13 mouse cellular contexts compared by ENCODE assay signal in genomic region chr16:50779030-50779784, GRCm38 (mm10).
DNase-seq lines count a peak whose midpoint lies in the region; ATAC-seq lines count a peak whose summit lies in the region.
"Had no signal": no experiment of that assay in that cellular context is flagged by ENCODE, and none has a peak within 500 bp of the region (broad histone marks: within the 10 kb centered on the region; RNA-seq: fewer than 3 reads in every experiment).

No protein-coding gene starts in this region.

- H3K4me3 ChIP-seq in forebrain, embryonic 12.5 days (replicated peaks), result no peak overlapping the region
- H3K4me3 ChIP-seq in forebrain, embryonic 15.5 days, result no peak overlapping the region
- no peak overlapping the region for H3K4me3 ChIP-seq in kidney, embryonic 16.5 days (ENCODE audit: low read length)
- H3K4me3 ChIP-seq in midbrain, embryonic 12.5 days, result no peak overlapping the region
- H3K4me3 ChIP-seq: liver, embryonic 15.5 days had no signal

- H3K27me3 ChIP-seq in forebrain, embryonic 12.5 days, result no peaks in the 10 kb centered on the region
- no peaks in the 10 kb centered on the region for H3K27me3 ChIP-seq in forebrain, embryonic 15.5 days
- no peaks in the 10 kb centered on the region for H3K27me3 ChIP-seq in kidney, embryonic 16.5 days (ENCODE audit: insufficient read depth, low read length)
- H3K27me3 ChIP-seq in midbrain, embryonic 12.5 days, result no peaks in the 10 kb centered on the region
- H3K27me3 ChIP-seq: liver, embryonic 15.5 days had no signal

- no peaks in the 10 kb centered on the region for H3K36me3 ChIP-seq in forebrain, embryonic 12.5 days (replicated peaks)
- no peaks in the 10 kb centered on the region for H3K36me3 ChIP-seq in forebrain, embryonic 15.5 days
- no peaks in the 10 kb centered on the region for H3K36me3 ChIP-seq in kidney, embryonic 16.5 days (ENCODE audit: insufficient read depth, low read length)
- no peaks in the 10 kb centered on the region for H3K36me3 ChIP-seq in midbrain, embryonic 12.5 days
- H3K36me3 ChIP-seq: liver, embryonic 15.5 days had no signal

- H3K4me2 ChIP-seq in forebrain, embryonic 12.5 days, result no peak overlapping the region
- H3K4me2 ChIP-seq in forebrain, embryonic 15.5 days (replicated peaks), result no peak overlapping the region
- H3K4me2 ChIP-seq in kidney, embryonic 16.5 days (replicated peaks; ENCODE audit: low read depth, low read length), result 0 out of 2 replicates have a peak overlapping the region, but pooled peaks have one; percentile 20
- H3K4me2 ChIP-seq in midbrain, embryonic 12.5 days (replicated peaks), result no peak overlapping the region
- H3K4me2 ChIP-seq: liver, embryonic 15.5 days had no signal

- no peaks in the 10 kb centered on the region for H3K9me3 ChIP-seq in forebrain, embryonic 12.5 days
- H3K9me3 ChIP-seq in forebrain, embryonic 15.5 days, result no peaks in the 10 kb centered on the region
- H3K9me3 ChIP-seq in kidney, embryonic 16.5 days (ENCODE audit: low read length), result no peaks in the 10 kb centered on the region
- no peaks in the 10 kb centered on the region for H3K9me3 ChIP-seq in midbrain, embryonic 12.5 days
- H3K9me3 ChIP-seq: liver, embryonic 15.5 days had no signal

- no peak overlapping the region for H3K27ac ChIP-seq in forebrain, embryonic 12.5 days
- no peak overlapping the region for H3K27ac ChIP-seq in forebrain, embryonic 15.5 days (replicated peaks)
- H3K27ac ChIP-seq in kidney, embryonic 16.5 days (ENCODE audit: low read length), result peak overlapping the region; percentile 0; the same call in 1 of the 2 replicates
- H3K27ac ChIP-seq in midbrain, embryonic 12.5 days (replicated peaks), result no peak overlapping the region
- H3K27ac ChIP-seq: liver, embryonic 15.5 days had no signal

- WGBS in forebrain, embryonic 12.5 days, result 40% methylated on average over 6 of the region's 6 CpGs
- WGBS in forebrain, embryonic 15.5 days, result 29% methylated on average over 6 of the region's 6 CpGs
- WGBS in kidney, embryonic 16.5 days, result 12% methylated on average over 6 of the region's 6 CpGs
- WGBS in midbrain, embryonic 12.5 days, result 33% methylated on average over 6 of the region's 6 CpGs

- H3K9ac ChIP-seq in forebrain, embryonic 12.5 days, result no peak overlapping the region
- no peak overlapping the region for H3K9ac ChIP-seq in forebrain, embryonic 15.5 days (replicated peaks)
- no peak overlapping the region for H3K9ac ChIP-seq in kidney, embryonic 16.5 days (replicated peaks; ENCODE audit: low read length)
- no peak overlapping the region for H3K9ac ChIP-seq in midbrain, embryonic 12.5 days (replicated peaks)
- H3K9ac ChIP-seq: liver, embryonic 15.5 days had no signal

- 0 out of 2 replicates have a peak, but pooled peaks have one; percentile 48 for ATAC-seq in forebrain, embryonic 12.5 days (ENCODE audit: low FRiP score)
- ATAC-seq in forebrain, embryonic 15.5 days (replicated peaks), result no peak
- ATAC-seq in kidney, embryonic 16.5 days (ENCODE audit: low FRiP score, low TSS enrichment), result peak; percentile 65
- peak; percentile 69 for ATAC-seq in midbrain, embryonic 12.5 days (ENCODE audit: low FRiP score, low read depth)

- peaks cover 19% of the 10 kb centered on the region for H3K4me1 ChIP-seq in forebrain, embryonic 12.5 days
- H3K4me1 ChIP-seq in forebrain, embryonic 15.5 days, result peaks cover 18% of the 10 kb centered on the region
- peaks cover 12% of the 10 kb centered on the region; the same call in 1 of the 2 replicates for H3K4me1 ChIP-seq in kidney, embryonic 16.5 days (ENCODE audit: insufficient read depth, low read length)
- peaks cover 20% of the 10 kb centered on the region for H3K4me1 ChIP-seq in midbrain, embryonic 12.5 days
- H3K4me1 ChIP-seq: liver, embryonic 15.5 days had no signal

- DNase-seq in kidney, postnatal 25 days, result no peak
- DNase-seq in ES-CJ7 (ENCODE audit: low read depth, low spot score), result peak; percentile 28
- no peak for DNase-seq in urinary bladder, postnatal 14 days (ENCODE audit: low spot score)
- DNase-seq in embryo, embryonic 9.5 days (ENCODE audit: extremely low spot score), result no peak
- DNase-seq: adrenal gland, adult 8-10 months; B cell, adult 2 months; heart, postnatal 14 days; thymus, postnatal 14 days had no signal
